Mouse (Mus musculus): ENCODE data around the gene Vdr.

DNA sequence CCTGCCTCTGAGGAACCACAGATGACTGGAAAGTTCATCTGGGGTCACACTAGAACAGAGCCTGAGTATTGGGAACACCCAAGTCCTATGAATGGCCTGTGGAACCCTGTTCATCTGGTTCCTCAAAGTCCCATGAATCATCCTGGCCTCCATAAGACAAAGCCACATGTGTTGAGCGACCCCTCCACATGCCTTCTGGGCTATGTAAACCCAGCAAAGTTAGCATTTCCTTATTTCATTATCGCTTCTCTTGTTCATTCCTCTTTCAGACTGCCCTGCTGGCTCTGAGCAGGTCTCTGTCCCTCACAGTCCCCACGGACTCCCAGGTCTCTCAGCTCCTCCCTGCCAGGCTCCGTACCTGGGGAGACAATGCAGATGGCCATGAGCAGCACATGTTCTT is 52.0 kb downstream of the Vdr start:
- TF ChIP-seq GATA1 (IDR thresholded peaks at IDR 0.05; ENCODE audit: borderline replicate concordance, low read length) (no peak), FLI1 (IDR thresholded peaks at IDR 0.05; ENCODE audit: low read length) (no peak)

All from megakaryocyte, embryonic 14.5 days (primary cell).